Mouse (Mus musculus): Measurements from ENCODE around the gene Acsbg1.

DNA sequence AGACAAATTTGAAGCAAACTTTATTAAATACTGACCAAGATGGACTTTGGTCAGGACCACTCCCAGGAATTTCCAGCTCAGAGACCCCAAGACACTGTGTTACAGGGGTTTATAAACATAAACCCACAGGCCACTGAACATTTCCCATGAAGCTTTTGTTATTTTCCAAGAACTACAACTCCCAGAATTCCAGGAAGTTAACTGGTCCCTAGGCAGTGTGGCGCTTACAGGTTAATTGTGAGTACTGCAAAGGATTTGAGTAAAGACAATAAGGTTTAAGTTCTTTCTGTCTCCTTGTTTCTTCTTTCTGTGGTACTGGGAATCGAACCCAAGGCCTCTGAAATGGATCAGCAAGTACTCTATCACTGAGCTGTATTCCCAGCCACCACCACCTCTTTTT, 92.9 kb downstream of the Acsbg1 start:
- no peak for TF ChIP-seq ZC3H11A (IDR thresholded peaks at IDR 0.05; ENCODE audit: borderline replicate concordance, low read depth, low read length)
- no peak for TF ChIP-seq CHD2 (IDR thresholded peaks at IDR 0.05; ENCODE audit: low read depth, low read length)

Measured in ES-E14 (cell line).